Mouse (Mus musculus): ENCODE results near the gene Arhgap29. TPM values are rescaled to one million over a fixed set of nuclear protein-coding genes. Genes with fewer than 3 reads are reported as not detected.

Gene Arhgap29
- polyA plus RNA-seq, 1 experiment, result 6.2 TPM

GRCm38 (mm10) chr3:121913476-121913875 is 38.9 kb upstream of the Arhgap29 start:
- Histone ChIP-seq H3K36me3 (ENCODE audit: control insufficient read depth, insufficient read depth, low read length) (no peaks in the 10 kb centered on the region), H3K27ac (ENCODE audit: insufficient read depth, low read length) (no peak overlapping the region), H3K4me1 (ENCODE audit: control insufficient read depth, insufficient read depth, insufficient read length) (no peaks in the 10 kb centered on the region), H3K4me3 (ENCODE audit: extremely low read depth, insufficient read depth, insufficient read length) (no peak overlapping the region), H3K27me3 (ENCODE audit: control insufficient read depth, insufficient read depth, low read length) (no peaks in the 10 kb centered on the region)
- WGBS, result 92% methylated on average over 5 of the region's 5 CpGs
- no peak for DNase-seq (ENCODE audit: low read depth in 1 of 2, low spot score in 2 of 2)
- TF ChIP-seq CTCF (IDR thresholded peaks at IDR 0.05; ENCODE audit: extremely low read depth, insufficient read depth, insufficient read length, insufficient replicate concordance), result no peak
- no peak for TF ChIP-seq POLR2A (IDR thresholded peaks at IDR 0.05; ENCODE audit: low read depth, low read length)

GRCm38 (mm10) chr3:121914459-121915185 is 37.7 kb upstream of the Arhgap29 start:
- no peak for DNase-seq (ENCODE audit: low read depth in 1 of 2, low spot score in 2 of 2)
- peak overlapping the region; percentile 30 for H3K27ac ChIP-seq (ENCODE audit: insufficient read depth, low read length)
- no peak overlapping the region for H3K4me3 ChIP-seq (ENCODE audit: extremely low read depth, insufficient read depth, insufficient read length)
- no peak for TF ChIP-seq POLR2A (IDR thresholded peaks at IDR 0.05; ENCODE audit: low read depth, low read length)
- no peak for TF ChIP-seq CTCF (IDR thresholded peaks at IDR 0.05; ENCODE audit: extremely low read depth, insufficient read depth, insufficient read length, insufficient replicate concordance)
- no peaks in the 10 kb centered on the region for H3K27me3 ChIP-seq (ENCODE audit: control insufficient read depth, insufficient read depth, low read length)
- no peaks in the 10 kb centered on the region for H3K36me3 ChIP-seq (ENCODE audit: control insufficient read depth, insufficient read depth, low read length)
- no peaks in the 10 kb centered on the region for H3K4me1 ChIP-seq (ENCODE audit: control insufficient read depth, insufficient read depth, insufficient read length)
- 90% methylated on average over 13 of the region's 13 CpGs for WGBS

- WGBS, result 62% methylated on average over 6 of the region's 6 CpGs
- Histone ChIP-seq H3K27me3 (ENCODE audit: control insufficient read depth, insufficient read depth, low read length) (no peaks in the 10 kb centered on the region), H3K4me3 (ENCODE audit: extremely low read depth, insufficient read depth, insufficient read length) (no peak overlapping the region), H3K36me3 (ENCODE audit: control insufficient read depth, insufficient read depth, low read length) (no peaks in the 10 kb centered on the region), H3K27ac (ENCODE audit: insufficient read depth, low read length) (peak overlapping the region; percentile 30; the same call in 1 of the 2 replicates), H3K4me1 (ENCODE audit: control insufficient read depth, insufficient read depth, insufficient read length) (no peaks in the 10 kb centered on the region)
- TF ChIP-seq POLR2A (IDR thresholded peaks at IDR 0.05; ENCODE audit: low read depth, low read length), result no peak
- no peak for DNase-seq (ENCODE audit: low read depth in 1 of 2, low spot score in 2 of 2)
Observed at GRCm38 (mm10) chr3:121915191-121915590, 37.1 kb upstream of the Arhgap29 start.

GRCm38 (mm10) chr3:121916802-121917532 is 35.4 kb upstream of the Arhgap29 start:
- Histone ChIP-seq H3K27me3 (ENCODE audit: control insufficient read depth, insufficient read depth, low read length) (no peaks in the 10 kb centered on the region), H3K4me3 (ENCODE audit: extremely low read depth, insufficient read depth, insufficient read length) (no peak overlapping the region), H3K36me3 (ENCODE audit: control insufficient read depth, insufficient read depth, low read length) (no peaks in the 10 kb centered on the region), H3K27ac (ENCODE audit: insufficient read depth, low read length) (no peak overlapping the region), H3K4me1 (ENCODE audit: control insufficient read depth, insufficient read depth, insufficient read length) (no peaks in the 10 kb centered on the region)
- no peak for DNase-seq (ENCODE audit: low read depth in 1 of 2, low spot score in 2 of 2)
- TF ChIP-seq POLR2A (IDR thresholded peaks at IDR 0.05; ENCODE audit: low read depth, low read length), result no peak
- no peak for TF ChIP-seq CTCF (IDR thresholded peaks at IDR 0.05; ENCODE audit: extremely low read depth, insufficient read depth, insufficient read length, insufficient replicate concordance)
- 81% methylated on average over 5 of the region's 5 CpGs for WGBS

- Histone ChIP-seq H3K27me3 (ENCODE audit: control insufficient read depth, insufficient read depth, low read length) (no peaks in the 10 kb centered on the region), H3K4me1 (ENCODE audit: control insufficient read depth, insufficient read depth, insufficient read length) (no peaks in the 10 kb centered on the region), H3K4me3 (ENCODE audit: extremely low read depth, insufficient read depth, insufficient read length) (no peak overlapping the region), H3K36me3 (ENCODE audit: control insufficient read depth, insufficient read depth, low read length) (no peaks in the 10 kb centered on the region), H3K27ac (ENCODE audit: insufficient read depth, low read length) (no peak overlapping the region)
- WGBS, result 81% methylated on average over 7 of the region's 7 CpGs
- TF ChIP-seq POLR2A (IDR thresholded peaks at IDR 0.05; ENCODE audit: low read depth, low read length) (no peak), CTCF (IDR thresholded peaks at IDR 0.05; ENCODE audit: extremely low read depth, insufficient read depth, insufficient read length, insufficient replicate concordance) (no peak)
- no peak for DNase-seq (ENCODE audit: low read depth in 1 of 2, low spot score in 2 of 2)
Observed at GRCm38 (mm10) chr3:121917658-121918057, 34.7 kb upstream of the Arhgap29 start.

- Histone ChIP-seq H3K4me3 (ENCODE audit: extremely low read depth, insufficient read depth, insufficient read length) (no peak overlapping the region), H3K36me3 (ENCODE audit: control insufficient read depth, insufficient read depth, low read length) (no peaks in the 10 kb centered on the region), H3K27ac (ENCODE audit: insufficient read depth, low read length) (no peak overlapping the region), H3K27me3 (ENCODE audit: control insufficient read depth, insufficient read depth, low read length) (no peaks in the 10 kb centered on the region), H3K4me1 (ENCODE audit: control insufficient read depth, insufficient read depth, insufficient read length) (no peaks in the 10 kb centered on the region)
- WGBS, result 86% methylated on average over 5 of the region's 5 CpGs
- no peak for TF ChIP-seq CTCF (IDR thresholded peaks at IDR 0.05; ENCODE audit: extremely low read depth, insufficient read depth, insufficient read length, insufficient replicate concordance)
- TF ChIP-seq POLR2A (IDR thresholded peaks at IDR 0.05; ENCODE audit: low read depth, low read length), result no peak
- no peak for DNase-seq (ENCODE audit: low read depth in 1 of 2, low spot score in 2 of 2)
Observed at GRCm38 (mm10) chr3:121919961-121920360, 32.4 kb upstream of the Arhgap29 start.

DNA sequence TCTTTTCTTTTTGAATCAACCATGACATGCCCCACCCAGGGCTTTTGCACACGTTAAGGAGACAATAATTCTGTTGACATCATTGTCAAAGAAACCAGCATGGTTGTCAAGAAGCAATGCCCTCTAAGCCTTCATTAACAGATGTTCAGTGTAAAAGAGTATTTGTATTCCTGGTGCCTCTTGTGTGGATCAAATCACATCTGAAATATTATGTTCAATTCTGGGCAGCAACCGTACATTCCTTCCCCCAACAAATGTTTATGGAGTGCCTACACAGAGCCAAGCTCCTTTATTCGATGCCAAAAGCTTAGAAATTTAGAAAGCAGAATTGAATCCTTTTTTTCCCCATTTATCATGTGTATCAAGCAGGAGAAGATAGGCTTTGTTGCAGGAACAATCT is 31.6 kb upstream of the Arhgap29 start:
- Histone ChIP-seq H3K27me3 (ENCODE audit: control insufficient read depth, insufficient read depth, low read length) (no peaks in the 10 kb centered on the region), H3K36me3 (ENCODE audit: control insufficient read depth, insufficient read depth, low read length) (no peaks in the 10 kb centered on the region), H3K4me1 (ENCODE audit: control insufficient read depth, insufficient read depth, insufficient read length) (no peaks in the 10 kb centered on the region), H3K27ac (ENCODE audit: insufficient read depth, low read length) (no peak overlapping the region), H3K4me3 (ENCODE audit: extremely low read depth, insufficient read depth, insufficient read length) (no peak overlapping the region)
- DNase-seq (ENCODE audit: low read depth in 1 of 2, low spot score in 2 of 2), result no peak
- WGBS, result 81% methylated on average over 3 of the region's 3 CpGs
- TF ChIP-seq CTCF (IDR thresholded peaks at IDR 0.05; ENCODE audit: extremely low read depth, insufficient read depth, insufficient read length, insufficient replicate concordance), result no peak
- no peak for TF ChIP-seq POLR2A (IDR thresholded peaks at IDR 0.05; ENCODE audit: low read depth, low read length)

Data from spleen, adult 2 months (tissue).